Mouse (Mus musculus) kidney, embryonic 15.5 days (tissue): ENCODE measurements around the gene Fam83c. TPM values are rescaled to one million over a fixed set of nuclear protein-coding genes. Genes with fewer than 3 reads are reported as not detected.

Experiments
- ATAC-seq: fragments of 200-750 bp; cut with Nextera tagmentation; replicated peaks from 2 replicates; pipeline ENCODE4 v1.8.0; 2017; ENCODE audit warnings: moderate TSS enrichment; ENCODE audit not compliant: low FRiP score
- H3K27ac ChIP-seq: fragments of 300-500 bp; sonication (generic); 2 replicates; pipeline ENCODE4 v1.5.1; 2015; ENCODE audit warnings: mild to moderate bottlenecking, inconsistent platforms
- H3K27me3 ChIP-seq: fragments of 300-500 bp; sonication (generic); 2 replicates; pipeline ENCODE4 v1.6.1; 2015; ENCODE audit warnings: inconsistent platforms
- H3K36me3 ChIP-seq: fragments of 300-500 bp; sonication (generic); 2 replicates; pipeline ENCODE4 v1.6.1; 2015; ENCODE audit warnings: inconsistent platforms
- H3K4me1 ChIP-seq: fragments of 300-500 bp; sonication (generic); 2 replicates; pipeline ENCODE4 v1.6.1; 2015; ENCODE audit warnings: inconsistent platforms
- H3K4me2 ChIP-seq: fragments of 300-500 bp; sonication (generic); 2 replicates; pipeline ENCODE4 v1.6.1; 2015; ENCODE audit warnings: moderate library complexity, mild to moderate bottlenecking, inconsistent platforms
- H3K4me3 ChIP-seq: fragments of 300-500 bp; sonication (generic); replicated peaks from 2 replicates; pipeline ENCODE4 v1.5.1; 2015; ENCODE audit warnings: mild to moderate bottlenecking, inconsistent platforms
- H3K9ac ChIP-seq: fragments of 300-500 bp; sonication (generic); 2 replicates; pipeline ENCODE4 v1.6.1; 2015; ENCODE audit warnings: mild to moderate bottlenecking, inconsistent platforms
- H3K9me3 ChIP-seq: fragments of 300-500 bp; sonication (generic); replicated peaks from 2 replicates; pipeline ENCODE4 v1.6.1; 2016; ENCODE audit warnings: inconsistent platforms
- WGBS: fragments of 180-500 bp; shearing (Covaris S2); methylation state at CpG from one replicate; pipeline ENCODE4 v1.1.7; 2015; ENCODE audit warnings: mixed read lengths; 5-methylcytosine and 5-hydroxymethylcytosine counted together
- polyA plus RNA-seq: library from polyadenylated mRNA; unstranded; fragments of >200 nt; fragmentation: Nextera tagmentation; extraction: Ambion mirVana; gene quantifications from 2 replicates; pipeline ENCODE4 v1.2.1, GENCODE M21; 2015

The Fam83c gene
- polyA plus RNA-seq, 1 experiment from 2014 or later: 0.19 TPM

- H3K9me3 ChIP-seq: no peaks in the 10 kb centered on the region
- 0 out of 2 replicates have a peak, but pooled peaks cover 1% of the 10 kb centered on the region for H3K27me3 ChIP-seq
- no peak overlapping the region for H3K27ac ChIP-seq
- H3K4me3 ChIP-seq: no peak overlapping the region
- no peak overlapping the region for H3K9ac ChIP-seq
- no peak for ATAC-seq
- H3K36me3 ChIP-seq: no peaks in the 10 kb centered on the region
- H3K4me1 ChIP-seq: no peaks in the 10 kb centered on the region
- H3K4me2 ChIP-seq: no peak overlapping the region
- 76% methylated on average over 6 of the region's 6 CpGs for WGBS
These were observed 50.1 kb downstream of the Fam83c start for GRCm38 (mm10) chr2:155784534-155784933.

- Histone ChIP-seq H3K4me2 (no peak overlapping the region), H3K4me1 (peaks cover 9% of the 10 kb centered on the region), H3K27ac (no peak overlapping the region), H3K27me3 (peaks cover 38% of the 10 kb centered on the region), H3K36me3 (no peaks in the 10 kb centered on the region), H3K4me3 (no peak overlapping the region), H3K9me3 (no peaks in the 10 kb centered on the region), H3K9ac (no peak overlapping the region)
- 87% methylated on average over 3 of the region's 3 CpGs for WGBS
- ATAC-seq: no peak
These were observed 55.1 kb downstream of the Fam83c start for GRCm38 (mm10) chr2:155779506-155779905.

GRCm38 (mm10) chr2:155779066-155779465, 55.6 kb downstream of the Fam83c start:
- ATAC-seq: no peak
- Histone ChIP-seq H3K4me2 (no peak overlapping the region), H3K9me3 (no peaks in the 10 kb centered on the region), H3K4me3 (no peak overlapping the region), H3K4me1 (peaks cover 9% of the 10 kb centered on the region), H3K27ac (no peak overlapping the region), H3K36me3 (no peaks in the 10 kb centered on the region), H3K27me3 (peaks cover 43% of the 10 kb centered on the region), H3K9ac (no peak overlapping the region)
- WGBS: 45% methylated on average over 6 of the region's 7 CpGs

GRCm38 (mm10) chr2:155778004-155778403, 56.6 kb downstream of the Fam83c start:
- H3K9ac ChIP-seq: no peak overlapping the region
- H3K36me3 ChIP-seq: no peaks in the 10 kb centered on the region
- ATAC-seq: no peak
- H3K4me3 ChIP-seq: no peak overlapping the region
- no peak overlapping the region for H3K4me2 ChIP-seq
- peaks cover 9% of the 10 kb centered on the region for H3K4me1 ChIP-seq
- H3K27me3 ChIP-seq: peaks cover 52% of the 10 kb centered on the region
- H3K9me3 ChIP-seq: no peaks in the 10 kb centered on the region
- 74% methylated on average over 6 of the region's 6 CpGs for WGBS
- no peak overlapping the region for H3K27ac ChIP-seq

GRCm38 (mm10) chr2:155777688-155777985, 57.0 kb downstream of the Fam83c start:
- H3K27me3 ChIP-seq: peaks cover 56% of the 10 kb centered on the region
- peaks cover 9% of the 10 kb centered on the region for H3K4me1 ChIP-seq
- no peak for ATAC-seq
- H3K4me3 ChIP-seq: no peak overlapping the region
- no peak overlapping the region for H3K9ac ChIP-seq
- WGBS: 84% methylated on average over 4 of the region's 4 CpGs
- no peaks in the 10 kb centered on the region for H3K9me3 ChIP-seq
- no peaks in the 10 kb centered on the region for H3K36me3 ChIP-seq
- H3K4me2 ChIP-seq: no peak overlapping the region
- H3K27ac ChIP-seq: no peak overlapping the region

Other genes starting within 250 kb of the Fam83c start
- gene Gss, start 242.0 kb downstream of the Fam83c start, polyA plus RNA-seq: 40.1 and 45.0 TPM in 2 replicates
- 0.93 and 1.7 TPM in 2 replicates for gene Myh7b, start 223.6 kb downstream of the Fam83c start, polyA plus RNA-seq
- 123 and 138 TPM in 2 replicates for gene Trpc4ap, start 142.5 kb downstream of the Fam83c start, polyA plus RNA-seq
- 36.1 and 39.0 TPM in 2 replicates for gene Edem2, start 105.4 kb downstream of the Fam83c start, polyA plus RNA-seq
- not detected in 2 replicates for gene Gm17581, start 99.0 kb downstream of the Fam83c start, polyA plus RNA-seq
- gene Procr, start 83.7 kb downstream of the Fam83c start, polyA plus RNA-seq: 11.1 and 12.3 TPM in 2 replicates
- 0.14 and 0.16 TPM in 2 replicates for gene Mmp24, start 59.5 kb downstream of the Fam83c start, polyA plus RNA-seq
- gene BC029722, start 15.4 kb downstream of the Fam83c start, polyA plus RNA-seq: 14.5 and 18.1 TPM in 2 replicates
- gene Eif6, start 7.9 kb downstream of the Fam83c start, polyA plus RNA-seq: 204 and 210 TPM in 2 replicates
- 66.6 and 81.7 TPM in 2 replicates for gene Uqcc1, start 95.5 kb upstream of the Fam83c start, polyA plus RNA-seq
- gene Gm15557, start 105.9 kb upstream of the Fam83c start, polyA plus RNA-seq: not detected in 2 replicates
- 0.51 and 0.84 TPM in 2 replicates for gene Gdf5, start 110.5 kb upstream of the Fam83c start, polyA plus RNA-seq
- 21.9 and 24.4 TPM in 2 replicates for gene Cep250, start 121.6 kb upstream of the Fam83c start, polyA plus RNA-seq
- gene 6430550D23Rik, start 173.1 kb upstream of the Fam83c start, polyA plus RNA-seq: 0.75 and 1.0 TPM in 2 replicates
- gene Ergic3, start 173.2 kb upstream of the Fam83c start, polyA plus RNA-seq: 212 and 240 TPM in 2 replicates
- gene Fer1l4, start 218.1 kb upstream of the Fam83c start, polyA plus RNA-seq: 0.08 TPM in 1 of 2 replicates, not detected in the other
- gene Spag4, start 230.3 kb upstream of the Fam83c start, polyA plus RNA-seq: 3.6 and 4.1 TPM in 2 replicates